8 mouse cellular contexts compared by ENCODE assay signal in genomic region chr14:119137512-119137905, GRCm38 (mm10). TPM values are rescaled to one million over a fixed set of nuclear protein-coding genes. Genes with fewer than 3 reads are reported as not detected.
DNase-seq lines count a peak whose midpoint lies in the region; ATAC-seq and TF ChIP-seq lines count a peak whose summit lies in the region.

No protein-coding gene starts in this region.

- no peaks in the 10 kb centered on the region for H3K36me3 ChIP-seq in midbrain, embryonic 10.5 days
- H3K36me3 ChIP-seq in small intestine, adult 2 months (ENCODE audit: control insufficient read depth, insufficient read depth, low read length): no peaks in the 10 kb centered on the region

- TF ChIP-seq CTCF in small intestine, adult 2 months (IDR thresholded peaks at IDR 0.05; ENCODE audit: extremely low read depth, insufficient read length, insufficient replicate concordance, low read depth, low read length): no peak

- ATAC-seq in granulocyte monocyte progenitor cell, adult 5-6 weeks (replicated peaks; ENCODE audit: poor library complexity, severe bottlenecking): peak; percentile 81
- no peak for ATAC-seq in activated CD4-positive, CD25-positive, alpha-beta regulatory T cell, adult 4 months

- H3K4me1 ChIP-seq in midbrain, embryonic 10.5 days: peaks cover 20% of the 10 kb centered on the region
- H3K4me1 ChIP-seq in small intestine, adult 2 months (ENCODE audit: control insufficient read depth, insufficient read depth, insufficient read length, low read length): no peaks in the 10 kb centered on the region; the same call in 1 of the 2 replicates

- H3K27ac ChIP-seq in midbrain, embryonic 10.5 days (replicated peaks): peak overlapping the region; percentile 63; the same call in 1 of the 2 replicates
- no peak overlapping the region for H3K27ac ChIP-seq in small intestine, adult 2 months (ENCODE audit: insufficient read depth, low read depth, low read length)

- intact Hi-C loops in left cerebral cortex, postnatal 4 days (cut with DNase I): loop anchor here (5.0 kb wide), 1 partner anchor 715 kb away; no protein-coding TSS in a partner anchor

- under 1% methylated on average over 38 of the region's 38 CpGs for WGBS in midbrain, embryonic 10.5 days
- 2% methylated on average over 38 of the region's 38 CpGs for WGBS in small intestine, adult 2 months

- DNase-seq in adrenal gland, postnatal 25 days: peak; percentile 75
- peak; percentile 68 for DNase-seq in embryo, embryonic 10.5 days (ENCODE audit: low spot score)
- DNase-seq in kidney, adult 8-10 months: peak; percentile 10 to 18
- peak; percentile 88 for DNase-seq in left cerebral cortex, postnatal 4 days
- peak; percentile 73 for DNase-seq in midbrain, embryonic 10.5 days (ENCODE audit: low spot score)

- H3K9me3 ChIP-seq in midbrain, embryonic 10.5 days (replicated peaks): no peaks in the 10 kb centered on the region

- peaks cover 84% of the 10 kb centered on the region for H3K27me3 ChIP-seq in midbrain, embryonic 10.5 days (ENCODE audit: low read depth, poor library complexity, severe bottlenecking)
- peaks cover 25% of the 10 kb centered on the region for H3K27me3 ChIP-seq in small intestine, adult 2 months (ENCODE audit: control insufficient read depth, insufficient read depth, low read length)

- peak overlapping the region; percentile 65 for H3K4me3 ChIP-seq in midbrain, embryonic 10.5 days
- peak overlapping the region; percentile 44 for H3K4me3 ChIP-seq in small intestine, adult 2 months (ENCODE audit: low read depth, low read length)

- TF ChIP-seq POLR2A in small intestine, adult 2 months (IDR thresholded peaks at IDR 0.05; ENCODE audit: low read depth, low read length): no peak

RNA-seq across cellular contexts. Expression of gene Hs6st3, which starts 0.6 kb away (rescaled TPM):
- 2.2 and 3.2 TPM in 2 replicates for total RNA-seq in adrenal gland, postnatal 25 days (2021)
- total RNA-seq in granulocyte monocyte progenitor cell, adult 5-6 weeks (2014; fragmentation: Nextera tagmentation): not detected in 2 replicates
- total RNA-seq in granulocyte monocyte progenitor cell, adult 5-6 weeks (2017): not detected in 2 replicates
- total RNA-seq in left cerebral cortex, postnatal 4 days (2021): 10 to 100 TPM; 51.4 to 58.0 TPM
- not detected in 2 replicates for polyA plus RNA-seq in midbrain, embryonic 10.5 days (2016; fragmentation: Nextera tagmentation; extraction: Ambion mirVana)
- polyA plus RNA-seq in small intestine, adult 2 months (2012; rRNA removed): 0.10 TPM in 1 of 2 replicates, not detected in the other
- not detected for polyA plus RNA-seq in activated CD4-positive, CD25-positive, alpha-beta regulatory T cell, adult 4 months (2017; shearing (Covaris generic))

RNA-seq across cellular contexts. Expression of gene Uggt2, which starts 38.3 kb away (rescaled TPM):
- total RNA-seq in adrenal gland, postnatal 25 days (2021): 12.1 and 15.4 TPM in 2 replicates
- 0.92 and 8.4 TPM in 2 replicates for total RNA-seq in granulocyte monocyte progenitor cell, adult 5-6 weeks (2014; fragmentation: Nextera tagmentation)
- total RNA-seq in granulocyte monocyte progenitor cell, adult 5-6 weeks (2017): 0.72 and 4.3 TPM in 2 replicates
- total RNA-seq in left cerebral cortex, postnatal 4 days (2021): 10 to 100 TPM; 42.1 to 42.5 TPM
- 13.2 and 14.2 TPM in 2 replicates for polyA plus RNA-seq in midbrain, embryonic 10.5 days (2016; fragmentation: Nextera tagmentation; extraction: Ambion mirVana)
- 0.23 and 0.33 TPM in 2 replicates for polyA plus RNA-seq in small intestine, adult 2 months (2012; rRNA removed)
- polyA plus RNA-seq in activated CD4-positive, CD25-positive, alpha-beta regulatory T cell, adult 4 months (2017; shearing (Covaris generic)): 1 to 10 TPM; 1.4 to 2.0 TPM

Comparison
In these comparisons a context has a peak if more than half of its experiments do, and no peak if none do; other contexts are left out.
1. DNase-seq: peak in every context shown above with its lines; median percentile 88 in left cerebral cortex, postnatal 4 days; 75 in adrenal gland, postnatal 25 days; 73 in midbrain, embryonic 10.5 days; 68 in embryo, embryonic 10.5 days; 14 in kidney, adult 8-10 months.
2. RNA of gene Hs6st3, which starts 0.6 kb away (total RNA-seq): 51.4 to 58.0 TPM in left cerebral cortex, postnatal 4 days; 2.2 to 3.2 TPM in adrenal gland, postnatal 25 days and not detected in granulocyte monocyte progenitor cell, adult 5-6 weeks; every median in the first group is over 10 times any median in the second.